Mouse (Mus musculus): ENCODE measurements around the gene Elovl1. TPM values are rescaled to one million over a fixed set of nuclear protein-coding genes. Genes with fewer than 3 reads are reported as not detected.

Elovl1 gene
- polyA plus RNA-seq (2015; fragmentation: Nextera tagmentation; extraction: Ambion mirVana): 79.5 and 85.1 TPM in 2 replicates

DNA sequence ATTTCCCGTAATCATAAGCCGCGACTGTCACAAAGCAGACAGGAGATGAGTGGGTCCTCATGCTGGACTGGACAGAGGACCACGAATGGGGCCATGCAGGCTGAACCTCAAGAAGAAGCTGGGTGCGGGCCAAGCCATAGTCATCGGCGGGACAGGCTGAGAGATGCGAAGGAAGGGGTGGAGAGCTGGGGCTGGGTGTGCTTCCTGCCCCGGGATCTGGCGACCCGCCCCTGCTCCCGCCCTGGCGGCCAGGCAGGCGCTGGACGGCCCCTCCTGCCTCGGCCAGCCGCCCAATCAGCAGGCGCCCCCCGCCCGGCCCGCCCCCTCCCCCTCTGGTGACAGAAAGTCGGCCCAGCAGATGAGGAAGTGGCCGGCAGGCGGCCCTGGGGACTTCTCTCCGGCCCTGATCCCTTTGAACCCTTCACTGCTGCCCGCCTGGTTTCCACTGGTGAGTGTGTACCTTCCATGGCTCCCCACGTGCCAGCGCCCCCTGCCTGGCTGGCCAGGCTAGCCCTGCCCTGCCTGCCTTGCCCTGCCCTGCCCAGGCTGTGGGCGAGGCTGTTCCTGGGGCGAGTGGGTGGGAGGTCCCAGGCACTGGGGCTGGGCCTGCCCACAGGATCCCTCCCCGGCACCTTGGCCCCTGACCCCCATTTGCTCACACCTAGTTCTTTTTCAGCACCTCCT lies at the start of gene Elovl1:
TSS of gene Elovl1 (plus strand) at position 326 of the 684 bp plus-strand sequence.
- peak within 1 kb of the TSS; percentile 96 for H3K4me2 ChIP-seq (ENCODE audit: low read depth, low read length)
- no peaks in the 10 kb centered on the region for H3K9me3 ChIP-seq (replicated peaks; ENCODE audit: control insufficient read depth, low read length)
- peaks cover 77% of the 10 kb centered on the region for H3K4me1 ChIP-seq (ENCODE audit: control insufficient read depth, low read depth, low read length)
- peak within 1 kb of the TSS; percentile 92 for H3K9ac ChIP-seq (ENCODE audit: low read depth, low read length)
- H3K27me3 ChIP-seq (ENCODE audit: control insufficient read depth, insufficient read depth, low read depth, low read length): no peaks in the 10 kb centered on the region
- H3K27ac ChIP-seq (ENCODE audit: low read length): peak within 1 kb of the TSS; percentile 92
- peaks cover 29% of the 10 kb centered on the region for H3K36me3 ChIP-seq (ENCODE audit: control insufficient read depth, insufficient read depth)
- H3K4me3 ChIP-seq (ENCODE audit: low read depth, low read length): peak within 1 kb of the TSS; percentile 82
- WGBS (ENCODE audit: insufficient replicate concordance): 0% methylated on average over 28 of the region's 31 CpGs
- ATAC-seq (ENCODE audit: low read depth): peak; percentile 91

DNA sequence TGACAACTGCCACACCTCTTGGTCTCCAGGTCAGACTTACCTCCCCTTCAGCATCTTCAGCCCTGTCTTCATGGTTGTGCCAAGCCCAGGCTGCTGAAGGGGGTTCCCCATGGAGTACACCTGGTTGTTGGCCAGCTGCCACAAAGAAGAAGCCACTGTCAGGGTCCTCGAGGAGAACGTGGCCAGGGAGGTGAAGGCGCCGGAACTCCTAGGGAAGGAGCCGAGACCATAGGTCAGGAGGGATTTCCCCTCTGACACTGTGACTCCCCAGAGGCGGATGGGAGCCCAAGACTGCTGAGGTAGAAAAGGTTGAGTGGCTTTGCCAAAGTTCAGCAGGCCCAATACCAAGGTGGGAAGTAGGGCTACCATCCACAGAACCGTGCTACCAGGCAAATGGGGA lies 44.6 kb upstream of the Elovl1 start:
- Histone ChIP-seq H3K27me3 (ENCODE audit: control insufficient read depth, insufficient read depth, low read depth, low read length) (no peaks in the 10 kb centered on the region), H3K9ac (ENCODE audit: low read depth, low read length) (no peak overlapping the region), H3K4me2 (ENCODE audit: low read depth, low read length) (no peak overlapping the region), H3K27ac (ENCODE audit: low read length) (no peak overlapping the region), H3K9me3 (replicated peaks; ENCODE audit: control insufficient read depth, low read length) (no peaks in the 10 kb centered on the region), H3K4me3 (ENCODE audit: low read depth, low read length) (no peak overlapping the region), H3K36me3 (ENCODE audit: control insufficient read depth, insufficient read depth) (peaks cover 35% of the 10 kb centered on the region), H3K4me1 (ENCODE audit: control insufficient read depth, low read depth, low read length) (no peaks in the 10 kb centered on the region)
- WGBS (ENCODE audit: insufficient replicate concordance): 88% methylated on average over 7 of the region's 7 CpGs
- ATAC-seq (ENCODE audit: low read depth): no peak

GRCm38 (mm10) chr4:118387316-118387715 lies 40.6 kb upstream of the Elovl1 start:
- WGBS (ENCODE audit: insufficient replicate concordance): 88% methylated on average over 8 of the region's 8 CpGs
- Histone ChIP-seq H3K4me3 (ENCODE audit: low read depth, low read length) (no peak overlapping the region), H3K36me3 (ENCODE audit: control insufficient read depth, insufficient read depth) (peaks cover 40% of the 10 kb centered on the region), H3K9ac (ENCODE audit: low read depth, low read length) (no peak overlapping the region), H3K27ac (ENCODE audit: low read length) (no peak overlapping the region), H3K9me3 (replicated peaks; ENCODE audit: control insufficient read depth, low read length) (no peaks in the 10 kb centered on the region), H3K27me3 (ENCODE audit: control insufficient read depth, insufficient read depth, low read depth, low read length) (no peaks in the 10 kb centered on the region), H3K4me1 (ENCODE audit: control insufficient read depth, low read depth, low read length) (no peaks in the 10 kb centered on the region), H3K4me2 (ENCODE audit: low read depth, low read length) (no peak overlapping the region)
- no peak for ATAC-seq (ENCODE audit: low read depth)

GRCm38 (mm10) chr4:118390146-118390545 lies 37.7 kb upstream of the Elovl1 start:
- no peak overlapping the region for H3K27ac ChIP-seq (ENCODE audit: low read length)
- H3K4me2 ChIP-seq (ENCODE audit: low read depth, low read length): no peak overlapping the region
- no peak overlapping the region for H3K4me3 ChIP-seq (ENCODE audit: low read depth, low read length)
- H3K9ac ChIP-seq (ENCODE audit: low read depth, low read length): no peak overlapping the region
- WGBS (ENCODE audit: insufficient replicate concordance): 89% methylated on average over 11 of the region's 11 CpGs
- no peak for ATAC-seq (ENCODE audit: low read depth)
- H3K9me3 ChIP-seq (replicated peaks; ENCODE audit: control insufficient read depth, low read length): no peaks in the 10 kb centered on the region
- peaks cover 35% of the 10 kb centered on the region for H3K36me3 ChIP-seq (ENCODE audit: control insufficient read depth, insufficient read depth)
- no peaks in the 10 kb centered on the region for H3K4me1 ChIP-seq (ENCODE audit: control insufficient read depth, low read depth, low read length)
- H3K27me3 ChIP-seq (ENCODE audit: control insufficient read depth, insufficient read depth, low read depth, low read length): no peaks in the 10 kb centered on the region

DNA sequence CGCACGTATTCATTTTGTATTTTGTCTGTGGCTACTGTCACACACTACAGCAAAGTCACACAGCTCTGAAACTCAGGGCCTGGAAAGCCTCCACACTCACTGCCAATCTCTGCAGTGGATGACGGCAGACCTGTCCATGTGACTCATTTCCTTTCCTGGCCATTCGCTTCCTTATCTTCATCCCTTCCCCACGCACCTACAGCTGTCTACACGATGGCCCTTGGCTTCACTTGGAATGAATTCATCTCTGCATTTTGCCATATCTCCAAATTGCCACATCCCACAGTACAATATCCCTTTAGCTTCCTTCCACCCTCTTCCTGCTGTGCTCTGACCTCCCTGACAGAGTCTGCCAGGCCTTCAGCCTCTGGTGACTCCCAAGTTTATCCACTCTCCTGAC lies 33.4 kb upstream of the Elovl1 start:
- Histone ChIP-seq H3K9ac (ENCODE audit: low read depth, low read length) (no peak overlapping the region), H3K4me2 (ENCODE audit: low read depth, low read length) (no peak overlapping the region), H3K9me3 (replicated peaks; ENCODE audit: control insufficient read depth, low read length) (no peaks in the 10 kb centered on the region), H3K27me3 (ENCODE audit: control insufficient read depth, insufficient read depth, low read depth, low read length) (no peaks in the 10 kb centered on the region), H3K4me3 (ENCODE audit: low read depth, low read length) (no peak overlapping the region), H3K27ac (ENCODE audit: low read length) (no peak overlapping the region), H3K4me1 (ENCODE audit: control insufficient read depth, low read depth, low read length) (peaks cover 2% of the 10 kb centered on the region; the same call in 1 of the 2 replicates), H3K36me3 (ENCODE audit: control insufficient read depth, insufficient read depth) (peaks cover 19% of the 10 kb centered on the region)
- WGBS (ENCODE audit: insufficient replicate concordance): 67% methylated on average over 6 of the region's 6 CpGs
- 0 out of 2 replicates have a peak, but pooled peaks have one; percentile 9 for ATAC-seq (ENCODE audit: low read depth)

DNA sequence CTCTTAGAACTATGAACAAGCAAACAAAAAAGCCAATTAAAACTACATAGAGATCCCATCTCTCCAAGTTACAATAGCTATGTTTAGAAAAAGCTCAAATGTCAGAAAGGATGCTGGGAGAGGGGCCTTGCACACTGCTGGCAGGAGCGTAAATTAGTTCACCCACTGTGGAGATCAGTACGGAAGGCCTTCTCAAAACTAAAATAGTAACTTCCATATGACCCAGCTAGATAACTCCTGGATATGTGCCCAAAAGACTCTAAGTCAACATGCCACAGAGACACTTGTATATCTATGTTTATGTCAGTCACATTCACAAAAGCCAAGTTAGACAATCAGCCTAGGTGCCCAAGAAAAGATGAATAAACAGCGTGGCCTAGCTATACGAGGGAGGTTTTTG lies 32.6 kb upstream of the Elovl1 start:
- Histone ChIP-seq H3K27me3 (ENCODE audit: control insufficient read depth, insufficient read depth, low read depth, low read length) (no peaks in the 10 kb centered on the region), H3K36me3 (ENCODE audit: control insufficient read depth, insufficient read depth) (peaks cover 17% of the 10 kb centered on the region), H3K9me3 (replicated peaks; ENCODE audit: control insufficient read depth, low read length) (no peaks in the 10 kb centered on the region), H3K27ac (ENCODE audit: low read length) (no peak overlapping the region), H3K4me1 (ENCODE audit: control insufficient read depth, low read depth, low read length) (peaks cover 2% of the 10 kb centered on the region; the same call in 1 of the 2 replicates), H3K4me2 (ENCODE audit: low read depth, low read length) (no peak overlapping the region), H3K9ac (ENCODE audit: low read depth, low read length) (no peak overlapping the region), H3K4me3 (ENCODE audit: low read depth, low read length) (no peak overlapping the region)
- no peak for ATAC-seq (ENCODE audit: low read depth)
- 78% methylated on average over 4 of the region's 4 CpGs for WGBS (ENCODE audit: insufficient replicate concordance)

DNA sequence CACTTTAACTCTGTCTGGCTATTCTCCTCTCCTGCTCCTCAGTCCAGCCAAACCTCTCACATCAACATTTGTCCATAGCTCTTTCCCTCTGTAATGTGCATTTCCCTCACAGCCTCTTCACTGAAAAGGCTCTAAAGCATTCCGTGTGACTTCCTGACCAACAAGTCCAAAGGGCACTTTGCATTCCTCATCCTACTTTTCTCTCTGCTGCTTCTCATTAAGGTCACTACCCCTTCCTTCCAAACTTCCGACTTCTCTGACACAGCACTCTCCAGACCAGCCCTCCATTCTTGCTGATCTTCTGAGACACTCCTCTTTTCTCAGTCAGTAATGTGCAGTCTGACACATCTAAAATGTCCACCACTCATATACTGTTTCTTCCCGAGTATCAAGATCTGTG lies 31.5 kb upstream of the Elovl1 start:
- H3K4me1 ChIP-seq (ENCODE audit: control insufficient read depth, low read depth, low read length): peaks cover 2% of the 10 kb centered on the region; the same call in 1 of the 2 replicates
- no peak overlapping the region for H3K27ac ChIP-seq (ENCODE audit: low read length)
- no peak overlapping the region for H3K4me3 ChIP-seq (ENCODE audit: low read depth, low read length)
- H3K27me3 ChIP-seq (ENCODE audit: control insufficient read depth, insufficient read depth, low read depth, low read length): no peaks in the 10 kb centered on the region
- no peak overlapping the region for H3K9ac ChIP-seq (ENCODE audit: low read depth, low read length)
- 59% methylated on average over 3 of the region's 3 CpGs for WGBS (ENCODE audit: insufficient replicate concordance)
- peaks cover 19% of the 10 kb centered on the region for H3K36me3 ChIP-seq (ENCODE audit: control insufficient read depth, insufficient read depth)
- ATAC-seq (ENCODE audit: low read depth): no peak
- no peaks in the 10 kb centered on the region for H3K9me3 ChIP-seq (replicated peaks; ENCODE audit: control insufficient read depth, low read length)
- no peak overlapping the region for H3K4me2 ChIP-seq (ENCODE audit: low read depth, low read length)

GRCm38 (mm10) chr4:118398400-118398799 lies 29.5 kb upstream of the Elovl1 start:
- ATAC-seq (ENCODE audit: low read depth): no peak
- peaks cover 12% of the 10 kb centered on the region for H3K4me1 ChIP-seq (ENCODE audit: control insufficient read depth, low read depth, low read length)
- H3K27ac ChIP-seq (ENCODE audit: low read length): no peak overlapping the region
- H3K9me3 ChIP-seq (replicated peaks; ENCODE audit: control insufficient read depth, low read length): no peaks in the 10 kb centered on the region
- peaks cover 11% of the 10 kb centered on the region for H3K36me3 ChIP-seq (ENCODE audit: control insufficient read depth, insufficient read depth)
- no peak overlapping the region for H3K4me3 ChIP-seq (ENCODE audit: low read depth, low read length)
- no peak overlapping the region for H3K4me2 ChIP-seq (ENCODE audit: low read depth, low read length)
- H3K9ac ChIP-seq (ENCODE audit: low read depth, low read length): no peak overlapping the region
- H3K27me3 ChIP-seq (ENCODE audit: control insufficient read depth, insufficient read depth, low read depth, low read length): no peaks in the 10 kb centered on the region
- 85% methylated on average over 6 of the region's 6 CpGs for WGBS (ENCODE audit: insufficient replicate concordance)

DNA sequence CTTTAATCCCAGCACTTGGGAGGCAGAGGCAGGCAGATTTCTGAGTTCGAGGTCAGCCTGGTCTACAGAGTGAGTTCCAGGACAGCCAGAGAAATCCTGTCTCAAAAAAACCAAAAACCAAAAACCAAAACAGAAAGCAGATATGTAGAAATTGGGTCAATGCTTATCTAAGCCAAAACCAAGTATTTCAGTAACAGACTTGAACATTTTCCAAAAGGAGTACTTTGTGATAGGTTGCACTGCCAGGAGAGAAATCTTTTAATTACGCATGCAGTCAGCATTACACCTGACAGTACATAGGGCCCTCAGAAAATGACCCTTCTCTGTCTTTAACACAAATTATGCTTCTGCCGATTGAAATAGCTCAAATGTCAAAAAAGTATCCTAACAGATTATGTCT lies 26.5 kb upstream of the Elovl1 start:
- Histone ChIP-seq H3K9me3 (replicated peaks; ENCODE audit: control insufficient read depth, low read length) (no peaks in the 10 kb centered on the region), H3K4me2 (ENCODE audit: low read depth, low read length) (no peak overlapping the region), H3K27me3 (ENCODE audit: control insufficient read depth, insufficient read depth, low read depth, low read length) (no peaks in the 10 kb centered on the region), H3K9ac (ENCODE audit: low read depth, low read length) (no peak overlapping the region), H3K27ac (ENCODE audit: low read length) (no peak overlapping the region), H3K4me1 (ENCODE audit: control insufficient read depth, low read depth, low read length) (peaks cover 12% of the 10 kb centered on the region), H3K4me3 (ENCODE audit: low read depth, low read length) (no peak overlapping the region), H3K36me3 (ENCODE audit: control insufficient read depth, insufficient read depth) (peaks cover 15% of the 10 kb centered on the region)
- ATAC-seq (ENCODE audit: low read depth): no peak
- WGBS (ENCODE audit: insufficient replicate concordance): 74% methylated on average over 3 of the region's 3 CpGs

Data from liver, embryonic 16.5 days (tissue).